Mouse (Mus musculus) regulatory T cell (primary cell): ENCODE results near the gene L3mbtl3.

Source experiments
- in situ Hi-C: fragments of 300-600 bp; cut with MboI, MseI; formaldehyde crosslinking; loops from one replicate; pipeline ENCODE4 v1.15.1; 2025; ENCODE audit warnings: high pct_unique_total_duplicates

Gene L3mbtl3

DNA sequence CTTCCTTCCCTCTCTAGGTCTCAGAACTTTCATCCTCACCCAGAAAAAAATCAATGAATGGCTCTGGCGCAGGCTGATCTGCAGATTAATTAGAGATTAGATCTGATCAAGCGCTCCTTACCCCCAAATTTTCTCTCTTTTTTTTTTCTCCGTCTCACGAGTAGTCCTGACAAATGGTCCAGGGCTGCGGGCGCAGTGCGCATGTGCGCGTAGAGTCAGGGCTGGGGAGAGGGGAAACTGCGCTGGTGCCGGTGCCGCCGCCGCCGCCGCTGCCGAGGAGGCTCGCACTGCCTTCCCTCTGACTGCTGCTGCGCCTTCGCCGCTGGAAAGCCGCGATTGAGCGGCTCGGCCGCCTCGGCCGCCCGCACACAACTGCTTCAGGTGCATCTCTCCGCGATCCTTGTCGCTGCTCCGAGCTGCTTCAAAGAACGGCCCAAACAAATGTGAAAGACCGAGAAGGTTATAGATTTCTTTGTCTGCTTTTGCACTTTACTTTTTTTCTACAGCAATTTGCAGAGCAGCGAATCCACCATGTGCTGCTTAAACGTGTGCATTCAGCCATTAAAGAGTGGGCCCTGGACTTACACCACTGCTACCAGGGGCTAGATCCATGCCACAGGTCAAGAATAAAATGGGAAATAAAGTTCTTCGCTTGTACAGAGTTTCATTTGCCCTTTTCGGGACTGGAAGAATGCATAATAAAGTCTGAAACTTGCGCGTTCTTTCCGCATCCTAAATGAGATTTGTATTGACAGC lies at the start of gene L3mbtl3:
Gene L3mbtl3 (minus strand): TSS at position 182 of the 756 bp plus-strand sequence.
- in situ Hi-C loops, result loop anchor here (5.0 kb wide), 2 partner anchors 116 to 336 kb away; no protein-coding TSS in a partner anchor

DNA sequence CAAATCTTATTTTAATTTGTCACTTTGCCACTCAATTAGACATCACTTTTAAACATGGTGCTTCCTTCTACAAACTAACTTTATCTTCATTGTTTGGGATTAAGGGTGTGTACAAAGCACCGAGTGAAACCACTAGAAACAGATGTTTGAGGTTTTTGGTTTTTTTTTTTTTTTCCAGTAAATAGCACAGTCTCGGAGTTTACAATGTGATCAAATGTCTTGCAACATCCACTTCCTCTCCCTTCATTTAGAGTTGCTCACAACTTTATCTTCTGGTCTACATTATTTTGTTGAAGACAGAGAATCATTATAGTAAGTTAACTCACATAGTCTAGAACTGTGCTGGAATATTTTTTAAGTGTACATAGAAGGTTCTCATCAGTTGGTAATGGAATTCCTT lies 45.4 kb upstream of the L3mbtl3 start:
- in situ Hi-C loops, result no loop called here

DNA sequence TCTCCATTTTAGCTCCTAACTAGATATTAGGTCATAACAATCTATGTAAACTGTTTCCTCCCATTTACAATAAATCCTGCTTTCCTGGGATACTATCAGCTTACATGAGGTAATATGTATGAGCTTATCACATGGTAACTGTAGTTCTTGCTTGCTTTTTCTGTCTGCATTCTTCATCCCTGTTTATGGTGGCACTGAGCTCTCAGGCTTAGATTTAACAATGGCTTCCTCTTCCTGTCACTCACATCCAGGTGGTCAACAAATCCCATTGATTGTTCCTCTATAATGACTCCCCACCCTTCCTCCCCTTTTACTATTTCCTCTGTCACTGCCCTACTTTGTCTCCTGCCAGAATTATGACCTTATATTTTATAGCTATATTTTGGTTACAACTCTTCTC lies 12.9 kb upstream of the L3mbtl3 start:
- in situ Hi-C loops, result no loop called here

DNA sequence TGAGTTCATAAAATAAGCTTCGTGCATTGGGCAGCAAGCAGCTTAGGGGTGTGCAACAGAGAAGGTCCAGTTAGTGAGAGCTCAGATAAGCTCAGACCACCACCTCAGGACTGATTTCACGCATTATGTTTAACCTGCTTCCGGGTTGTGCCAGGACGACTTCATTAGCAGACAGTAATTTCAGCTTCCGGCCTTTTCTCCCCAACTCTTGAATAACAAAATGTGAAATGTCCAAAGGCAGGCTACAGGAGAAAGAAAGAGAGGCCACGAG lies 1.5 kb upstream of the L3mbtl3 start:
- in situ Hi-C loops, result loop anchor here (5.0 kb wide), 2 partner anchors 115 to 335 kb away; no protein-coding TSS in a partner anchor

DNA sequence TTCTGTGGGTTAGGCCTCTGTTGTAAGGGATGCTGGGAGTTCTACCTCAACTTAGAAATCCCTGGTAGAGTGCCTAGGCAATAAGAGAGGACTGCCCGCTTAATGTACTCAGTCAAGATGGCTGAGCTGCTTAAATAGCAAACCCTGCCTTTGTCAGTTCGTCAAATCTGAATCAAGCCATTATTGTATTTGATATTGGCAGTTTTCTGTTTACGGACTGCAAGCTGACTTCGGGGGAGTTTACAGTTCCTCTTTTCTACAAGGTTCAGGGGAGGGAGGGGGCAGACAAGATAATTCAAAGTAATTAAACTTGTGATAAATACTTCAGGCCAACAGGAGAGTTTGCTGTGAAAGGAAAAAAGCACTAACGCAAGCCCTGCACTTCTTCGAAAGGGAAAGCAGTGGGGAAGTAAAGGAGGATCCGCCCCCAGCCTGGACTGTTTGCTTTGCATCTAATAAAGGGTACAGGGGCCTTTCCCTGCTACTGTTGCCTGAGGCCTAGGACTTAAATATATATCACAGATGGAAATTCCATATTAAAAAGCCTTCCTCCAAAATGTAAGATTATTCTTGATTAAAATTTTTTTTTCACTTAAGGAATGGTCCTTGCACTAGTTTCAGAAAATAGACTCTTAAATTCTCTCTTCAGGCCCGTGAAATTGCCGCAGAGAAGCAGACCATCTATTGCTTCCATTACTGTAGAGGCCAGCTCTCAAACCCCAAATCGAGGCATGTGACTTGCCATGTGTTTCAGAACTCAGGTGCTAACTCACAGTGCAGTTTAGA lies 968 bp upstream of the L3mbtl3 start:
- in situ Hi-C loops, result loop anchor here (5.0 kb wide), 2 partner anchors 116 to 336 kb away; no protein-coding TSS in a partner anchor

DNA sequence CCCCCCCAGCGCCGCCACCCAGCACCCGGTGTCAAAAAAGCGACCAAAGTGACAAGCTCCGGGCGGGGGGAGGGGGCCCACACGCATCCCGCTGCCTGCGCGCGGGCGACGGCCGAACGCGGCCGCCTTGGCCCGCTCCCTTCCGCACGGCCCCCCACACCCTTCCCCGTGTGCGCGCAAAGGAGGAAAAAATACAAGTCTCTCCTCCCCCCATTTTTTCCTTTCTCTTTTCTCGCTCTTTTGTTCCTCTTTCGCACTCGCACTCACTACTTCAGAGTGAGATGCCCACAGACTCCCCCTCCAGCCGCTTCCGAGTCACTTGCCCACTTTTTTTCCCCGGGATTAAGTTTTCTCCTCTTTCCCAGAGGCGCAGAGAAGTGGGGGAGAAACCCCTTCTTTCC lies 420 bp downstream of the L3mbtl3 start:
- in situ Hi-C loops, result loop anchor here (5.0 kb wide), 2 partner anchors 117 to 337 kb away; no protein-coding TSS in a partner anchor

DNA sequence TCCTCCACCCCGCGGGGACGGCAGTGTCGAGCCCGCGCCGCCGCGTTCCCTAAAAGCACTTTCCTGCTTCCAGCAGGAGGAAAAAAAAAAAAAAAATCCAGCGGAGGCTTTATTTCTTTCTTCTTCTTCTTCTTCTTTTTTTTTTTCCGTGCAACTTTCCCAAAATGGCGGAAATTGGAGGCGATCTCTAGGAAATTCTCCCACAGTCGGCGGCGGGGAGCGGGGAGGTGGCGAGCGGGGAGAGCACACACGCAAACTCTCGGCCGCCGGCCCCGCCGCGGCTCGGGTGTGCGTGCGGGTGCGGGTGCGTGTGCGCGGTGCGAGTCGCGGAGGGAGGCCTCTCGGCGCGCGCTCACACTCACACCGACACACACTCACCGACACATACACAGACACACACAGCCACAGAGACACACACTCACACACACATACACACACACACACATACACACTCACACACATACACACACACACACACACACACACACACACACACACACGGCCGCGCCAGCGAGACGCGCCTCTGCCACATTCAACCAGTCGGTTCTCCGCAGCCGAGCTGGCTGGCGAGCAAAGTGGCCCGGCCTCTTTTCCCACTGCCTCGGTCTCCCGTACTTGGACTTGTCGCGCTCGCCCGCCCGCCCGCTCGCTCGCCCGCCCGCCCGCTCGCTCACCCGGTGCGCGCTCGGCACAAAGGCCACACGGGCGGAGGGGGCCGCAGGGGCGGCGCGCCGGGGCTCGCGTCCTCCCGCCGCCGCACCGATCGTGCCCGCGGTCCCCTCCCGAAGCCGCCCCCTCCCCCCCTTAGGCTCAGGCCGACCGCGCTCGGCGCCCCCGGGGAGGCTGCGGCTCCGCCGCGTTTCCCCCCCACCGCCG lies 1.1 kb downstream of the L3mbtl3 start:
- in situ Hi-C loops, result loop anchor here (5.0 kb wide), 2 partner anchors 118 to 338 kb away; no protein-coding TSS in a partner anchor

DNA sequence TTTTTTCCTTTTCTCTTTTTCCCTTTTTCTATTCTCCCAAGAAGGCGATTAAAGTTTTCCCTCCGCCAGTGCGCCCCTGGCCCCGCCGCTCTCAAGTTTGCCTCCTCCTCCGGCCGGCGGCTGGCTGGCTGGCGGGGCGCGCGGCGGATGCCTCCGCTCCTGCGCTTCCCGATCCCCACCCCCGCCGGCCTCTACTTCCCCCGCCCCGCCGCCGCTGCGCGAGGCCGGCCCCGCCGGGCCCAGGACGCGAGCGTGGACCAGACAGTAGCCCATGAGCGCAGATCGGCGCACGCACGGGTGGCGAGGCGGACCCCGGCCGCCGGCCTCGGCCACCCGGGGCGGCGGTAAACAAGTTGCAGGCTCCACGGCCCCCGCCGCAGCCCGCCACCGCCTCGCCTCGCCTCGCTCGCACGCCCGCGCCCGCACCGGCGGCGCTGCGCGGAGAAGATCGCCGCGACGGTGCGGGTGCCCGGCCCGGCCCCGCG lies 1.8 kb downstream of the L3mbtl3 start:
- in situ Hi-C loops, result no loop called here

DNA sequence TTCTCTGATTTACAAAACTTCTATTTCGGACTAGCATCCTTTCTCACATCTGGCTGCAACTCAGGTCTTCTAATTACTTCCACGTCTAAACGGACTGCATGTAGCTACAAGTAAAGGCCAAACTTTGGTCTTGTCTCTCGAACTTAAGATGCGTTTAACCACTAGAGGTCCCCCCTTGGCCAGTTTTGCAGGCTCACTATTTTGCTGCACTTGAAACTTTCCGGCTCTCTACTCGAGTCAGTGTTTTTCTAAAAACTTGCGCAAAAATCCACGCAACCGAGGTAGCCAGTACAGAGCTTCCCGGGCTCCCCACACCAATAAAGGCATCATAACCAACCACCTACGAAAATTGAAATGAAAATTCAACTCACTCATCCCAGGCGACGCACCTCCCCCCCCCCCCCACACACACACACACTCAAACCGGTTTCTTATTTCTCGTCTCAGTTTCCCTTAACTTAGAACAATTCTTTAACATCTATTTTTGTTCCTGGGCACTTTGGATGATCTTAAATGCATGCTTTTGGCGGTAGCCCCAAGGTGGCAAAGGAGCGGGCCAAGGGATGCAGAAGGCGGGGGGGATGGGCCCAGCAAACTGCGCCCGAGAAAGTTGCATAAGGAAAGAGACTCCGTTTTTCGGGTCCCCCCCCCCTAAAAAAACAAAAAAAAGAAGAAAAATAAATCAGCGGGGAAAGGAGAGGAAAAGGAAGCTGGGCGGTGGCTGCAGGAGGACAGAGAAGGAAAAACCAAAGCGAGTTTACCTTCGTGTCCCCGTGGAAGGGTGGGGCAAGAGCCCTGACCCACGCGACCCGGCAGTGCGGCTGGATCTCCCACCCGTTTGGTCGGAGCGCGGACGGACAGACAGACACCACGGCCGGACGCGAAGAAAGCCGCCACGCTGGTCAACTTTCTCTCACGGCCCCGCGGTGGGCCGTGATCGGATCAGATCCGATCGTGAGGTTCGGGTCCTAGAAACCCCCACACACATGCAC lies 2.5 kb downstream of the L3mbtl3 start:
- in situ Hi-C loops, result no loop called here

DNA sequence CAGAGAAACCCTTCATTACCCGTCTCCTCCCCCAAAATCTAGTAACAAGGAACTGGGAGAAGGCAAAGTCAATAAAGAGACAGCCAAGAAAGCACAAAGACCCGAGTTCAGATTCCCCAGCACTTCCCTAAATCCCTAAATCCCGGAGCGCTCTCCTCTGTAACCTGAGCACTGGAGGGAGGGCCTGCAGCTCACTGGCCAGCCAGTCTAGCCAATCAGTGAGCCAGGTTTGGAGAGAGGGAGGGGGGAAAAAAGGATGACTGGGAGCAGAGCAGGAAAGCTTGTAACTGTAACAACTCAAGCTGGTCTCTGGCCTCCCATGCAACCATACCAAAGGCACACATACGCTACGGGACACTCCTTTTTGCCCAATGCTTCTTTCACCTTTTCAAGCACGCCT lies 4.4 kb downstream of the L3mbtl3 start:
- in situ Hi-C loops, result no loop called here

DNA sequence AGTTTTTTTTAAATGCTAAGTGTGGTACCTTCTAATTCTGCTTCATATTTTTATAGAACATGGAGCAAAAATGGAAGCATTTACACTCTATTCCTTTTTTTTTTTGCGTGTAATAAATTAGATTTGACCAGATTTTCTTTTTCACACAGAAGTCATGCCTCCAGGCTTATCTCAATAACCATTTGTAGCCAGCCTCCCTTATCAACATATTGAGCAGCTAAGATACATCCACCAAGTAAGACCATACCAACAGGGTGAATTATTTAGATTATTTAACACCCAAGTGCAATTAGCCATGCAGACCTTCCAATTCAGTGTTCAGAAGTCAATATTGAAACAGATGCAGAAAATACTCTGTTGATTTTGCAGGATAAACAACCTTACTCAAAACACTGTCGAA lies 10.8 kb downstream of the L3mbtl3 start:
- in situ Hi-C loops, result loop anchor here (5.0 kb wide), 1 partner anchor 527 kb away; no protein-coding TSS in a partner anchor

DNA sequence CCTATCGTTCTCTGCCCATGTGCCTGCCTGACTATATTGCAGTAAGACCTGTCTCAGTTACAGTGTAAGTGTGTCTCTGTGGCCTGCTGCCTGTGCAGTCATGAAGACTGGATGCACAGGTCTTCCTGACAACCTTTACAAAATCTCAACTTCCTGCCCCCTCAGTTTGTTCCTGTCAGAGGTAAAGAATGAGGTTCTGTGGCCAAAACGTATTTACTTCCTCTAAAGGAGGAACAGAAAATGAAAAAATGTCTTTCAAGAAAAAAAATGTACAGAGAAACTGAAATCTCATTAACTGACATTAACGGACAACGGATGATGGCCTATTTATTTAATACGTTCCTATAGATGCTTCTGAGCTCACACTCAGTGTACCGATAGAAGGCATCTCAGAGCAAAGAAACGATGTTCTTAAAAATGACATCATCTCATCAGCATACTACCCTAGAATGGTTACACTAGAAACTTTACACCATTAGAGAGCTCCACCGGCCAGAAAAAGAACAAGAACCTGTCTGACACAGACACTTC lies 11.4 kb downstream of the L3mbtl3 start:
- in situ Hi-C loops, result no loop called here

DNA sequence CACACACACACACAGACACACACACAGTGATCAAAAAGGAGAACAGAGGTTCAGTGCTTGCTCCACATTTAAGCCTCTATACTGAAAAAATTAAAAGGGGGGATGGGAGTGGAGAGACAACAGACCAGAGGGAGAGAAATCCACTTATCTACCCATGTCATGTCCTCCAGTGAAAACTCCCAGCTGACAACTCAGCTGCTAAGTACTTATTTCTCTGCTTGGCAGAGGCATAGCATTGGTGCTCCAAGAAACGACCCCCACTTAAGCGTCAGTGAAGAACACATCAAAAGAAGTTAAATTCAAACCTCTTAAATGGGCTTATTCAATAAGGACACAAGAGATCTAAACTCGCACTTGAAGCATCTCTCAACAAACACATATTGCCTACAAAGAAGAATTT lies 12.2 kb downstream of the L3mbtl3 start:
- in situ Hi-C loops, result no loop called here

DNA sequence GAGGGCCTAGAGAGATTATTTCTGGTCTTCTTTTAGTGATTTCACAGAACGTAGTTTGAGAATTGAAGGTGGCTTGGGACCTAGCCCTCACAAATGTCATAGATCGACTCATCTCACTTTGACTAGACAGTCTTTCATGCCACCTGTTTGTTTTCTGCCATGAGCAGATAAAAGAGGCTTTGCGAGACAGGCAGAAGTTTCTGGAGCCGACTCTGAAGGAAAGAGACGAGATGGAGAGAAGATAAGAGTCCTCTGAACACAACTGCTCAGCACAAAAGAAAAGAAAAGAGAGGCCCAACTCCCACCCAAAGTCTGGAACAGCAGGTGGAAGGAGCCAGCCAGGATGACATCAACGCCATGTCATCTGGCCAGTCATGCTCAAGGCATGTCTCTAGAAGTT lies 17.0 kb downstream of the L3mbtl3 start:
- in situ Hi-C loops, result loop anchor here (5.0 kb wide), 1 partner anchor 36 kb away; no protein-coding TSS in a partner anchor

DNA sequence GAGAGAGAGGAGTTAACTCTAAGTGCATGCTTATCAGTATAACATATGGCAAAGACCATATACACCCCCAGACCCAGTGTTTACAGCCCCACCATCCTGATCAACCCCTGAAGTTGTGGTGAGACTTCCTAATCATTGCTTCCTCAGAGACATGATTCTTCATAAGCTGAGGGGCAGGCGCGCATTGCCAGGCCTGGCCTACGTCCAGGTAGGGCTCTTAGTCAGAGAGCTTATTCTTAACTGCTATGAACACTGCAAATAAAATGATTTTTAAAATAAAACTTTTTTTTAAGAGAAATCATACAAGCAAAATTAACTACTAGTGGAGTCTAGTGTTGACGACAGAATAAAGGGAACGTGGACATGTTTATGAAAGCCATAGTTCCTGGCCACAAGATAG lies 17.5 kb downstream of the L3mbtl3 start:
- in situ Hi-C loops, result loop anchor here (5.0 kb wide), 1 partner anchor 36 kb away; no protein-coding TSS in a partner anchor

DNA sequence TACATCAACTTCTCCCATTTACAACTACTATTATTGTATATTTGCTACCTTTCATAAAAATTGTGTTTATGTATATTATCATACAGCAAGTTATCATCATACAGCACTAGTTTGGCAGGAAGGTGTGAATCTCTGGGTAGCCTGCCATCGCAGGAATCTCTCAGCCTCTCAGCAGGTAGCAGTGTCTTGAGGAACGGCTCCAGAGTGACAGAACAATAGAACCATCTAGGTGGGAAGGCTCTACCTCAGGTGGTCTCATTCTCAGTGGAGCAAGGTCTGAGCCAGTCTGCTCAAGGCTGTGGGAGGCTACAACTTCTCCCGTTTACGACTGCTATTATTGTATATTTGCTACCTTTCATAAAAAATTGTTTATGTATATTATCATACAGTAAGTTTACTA lies 22.0 kb downstream of the L3mbtl3 start:
- in situ Hi-C loops, result no loop called here

DNA sequence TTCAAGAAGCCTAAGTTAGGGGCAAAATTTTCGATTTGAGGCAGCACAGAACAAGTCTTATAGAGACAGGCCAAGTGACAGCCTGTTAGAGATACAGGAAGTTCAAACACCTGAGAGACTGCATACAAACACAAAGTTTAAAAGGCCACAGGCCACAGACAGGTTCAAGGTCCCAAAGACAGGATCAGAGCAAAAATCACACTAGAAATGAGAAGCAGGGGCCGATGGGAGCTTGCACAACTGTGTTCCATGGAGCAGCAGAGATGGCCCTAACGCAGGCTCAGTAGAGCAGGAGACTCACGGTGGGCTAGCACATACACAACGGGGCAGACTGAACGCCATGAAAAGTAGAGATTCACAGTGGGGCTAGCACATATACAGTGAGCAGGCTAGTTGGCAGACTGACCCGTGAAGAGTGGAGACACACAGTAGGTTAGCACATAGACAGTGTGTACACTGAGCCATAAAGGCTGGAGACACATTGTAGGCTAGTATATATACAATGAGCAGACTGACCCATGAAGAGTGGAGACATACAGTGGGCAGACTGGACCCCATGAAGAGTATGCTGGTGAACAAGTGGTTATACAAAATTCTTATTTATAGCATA lies 24.5 kb downstream of the L3mbtl3 start:
- in situ Hi-C loops, result no loop called here

DNA sequence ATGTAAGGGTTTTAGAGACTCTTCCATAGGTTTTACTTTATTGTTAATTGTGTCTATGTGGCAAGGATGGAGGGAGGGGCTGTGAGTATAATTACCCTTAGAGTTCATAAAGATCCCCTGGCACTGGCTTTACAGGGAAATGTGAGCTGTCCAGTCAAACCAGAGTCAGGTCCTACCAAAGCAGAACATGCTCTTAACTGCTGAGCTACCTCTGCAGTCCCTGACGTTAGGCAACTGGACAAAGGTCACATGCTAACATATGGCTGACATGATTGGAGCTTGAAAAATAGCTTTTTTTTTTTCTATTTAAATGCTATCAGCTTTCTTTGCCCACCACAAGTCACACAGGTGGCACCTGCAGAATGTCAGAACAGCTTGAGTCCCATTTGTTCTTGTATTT lies 25.6 kb downstream of the L3mbtl3 start:
- in situ Hi-C loops, result no loop called here

DNA sequence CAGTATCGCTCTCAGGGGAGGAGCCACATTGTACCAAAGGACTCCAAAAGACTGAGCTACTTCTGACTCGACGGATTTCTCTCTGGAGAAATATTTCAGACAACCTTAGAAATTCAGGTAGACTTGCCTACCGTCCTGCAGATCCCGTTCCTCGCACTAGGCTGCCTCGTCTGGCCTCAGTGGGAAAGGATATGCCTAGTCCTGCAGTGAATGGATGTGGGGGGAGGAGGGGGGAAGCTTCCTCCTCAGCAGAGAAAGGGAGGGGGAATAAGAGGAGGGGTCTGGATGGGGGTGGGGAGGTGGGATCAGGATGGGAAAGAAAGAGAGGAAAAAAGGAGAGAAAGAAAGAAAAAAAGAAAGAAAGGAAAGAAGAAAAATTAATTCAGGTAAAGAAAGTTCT lies 28.2 kb downstream of the L3mbtl3 start:
- in situ Hi-C loops, result no loop called here

DNA sequence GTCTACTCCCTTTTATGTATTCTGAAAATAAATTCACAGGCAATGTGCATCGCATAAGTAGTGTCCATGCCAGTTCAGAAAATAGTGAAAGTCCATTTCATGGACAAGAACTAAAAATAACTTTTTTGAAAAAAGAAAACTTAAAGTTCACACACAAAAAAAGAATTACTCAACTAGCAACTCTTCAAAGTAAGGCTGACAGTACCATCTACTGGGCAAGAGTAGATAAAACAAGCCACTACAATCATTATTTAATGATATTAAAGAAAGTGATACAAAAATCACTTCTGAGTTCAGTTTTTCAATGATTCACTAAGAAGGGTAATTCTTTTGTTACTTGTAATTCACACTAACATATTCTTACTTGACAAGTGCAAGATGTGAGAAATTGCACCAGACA lies 29.9 kb downstream of the L3mbtl3 start:
- in situ Hi-C loops, result no loop called here
